Mouse (Mus musculus): Measurements from ENCODE around the gene Tcte3. TPM values are rescaled to one million over a fixed set of nuclear protein-coding genes. Genes with fewer than 3 reads are reported as not detected.
"Not testable (repeated sequence)": the region's sequence is repeated elsewhere in the genome, so short reads cannot be mapped to it uniquely, and the experiment has no call there.

Tcte3 gene
- 5.4 and 5.6 TPM in 2 replicates for polyA plus RNA-seq (2011; ENCODE audit: insufficient read depth, insufficient read length, low read depth, missing spikeins)

DNA sequence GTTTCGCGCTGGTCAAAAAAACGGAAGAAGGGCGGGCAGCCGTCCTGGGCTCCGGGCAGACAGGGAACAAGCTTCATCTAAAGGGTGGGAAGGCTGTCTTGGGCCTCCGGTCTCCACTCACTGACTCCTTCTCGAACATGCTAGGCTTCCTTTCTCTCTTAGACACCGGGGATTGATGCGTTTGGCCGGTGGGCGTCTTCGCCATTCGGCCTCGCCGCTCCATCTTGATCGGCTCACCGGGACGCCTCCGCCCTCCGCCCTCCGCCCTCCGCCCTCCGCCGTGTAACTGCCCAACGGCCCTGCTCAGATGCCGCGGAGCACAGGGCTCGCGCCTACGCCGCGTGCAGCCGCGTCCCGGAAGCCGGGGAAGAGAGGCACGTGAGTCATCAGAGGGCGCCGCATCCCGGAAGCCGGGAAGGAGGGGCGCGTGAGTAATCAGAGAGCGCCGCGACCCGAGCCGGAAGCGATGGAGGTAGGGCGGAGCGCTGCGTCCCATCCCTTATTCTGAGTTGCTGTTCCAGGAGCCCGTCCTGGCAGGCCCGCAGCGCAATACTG lies at the start of gene Tcte3, which contains the start of the genes Ermard and Gm3448:
Tcte3 (minus strand) TSS at position 314 of the 555 bp plus-strand sequence.
Ermard (plus strand) TSS at position 34 of the 555 bp plus-strand sequence.
Gm3448 (minus strand) TSS at position 363 of the 555 bp plus-strand sequence.
- not testable (repeated sequence) for H3K4me1 ChIP-seq (ENCODE audit: control insufficient read depth, insufficient read depth, low read length); H3K9ac ChIP-seq (ENCODE audit: low read depth, poor library complexity, severe bottlenecking); H3K27me3 ChIP-seq (ENCODE audit: control insufficient read depth, insufficient read depth, low read length, poor library complexity, severe bottlenecking); H3K9me3 ChIP-seq (replicated peaks; ENCODE audit: control insufficient read depth, insufficient read depth, low read length, poor library complexity, severe bottlenecking); H3K36me3 ChIP-seq (ENCODE audit: control insufficient read depth, insufficient read depth, low read length, poor library complexity, severe bottlenecking); H3K4me3 ChIP-seq (ENCODE audit: low read depth, low read length); H3K27ac ChIP-seq (ENCODE audit: insufficient read depth, low read length)

DNA sequence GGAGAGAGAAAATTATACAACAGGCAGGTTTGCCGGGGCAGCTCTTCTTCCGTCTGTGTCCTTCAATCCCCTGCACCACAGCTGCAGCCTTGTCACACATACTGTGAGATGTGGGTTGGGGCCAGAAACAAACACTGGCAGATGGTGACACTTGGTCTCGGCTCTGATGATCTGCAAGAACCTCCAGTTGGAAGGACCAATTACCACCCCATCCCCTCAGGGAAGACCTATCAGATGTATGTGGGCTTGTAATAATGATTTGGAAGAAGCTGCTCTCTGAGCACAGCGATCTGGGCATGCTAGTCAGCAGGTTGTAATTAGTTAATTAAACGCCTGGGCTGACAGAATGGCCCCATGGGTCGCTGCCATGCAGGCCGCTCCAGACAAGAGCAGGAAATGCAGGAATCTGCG lies 47.3 kb upstream of the Tcte3 start:
- Histone ChIP-seq H3K36me3 (ENCODE audit: control insufficient read depth, insufficient read depth, low read length, poor library complexity, severe bottlenecking) (no peaks in the 10 kb centered on the region), H3K4me3 (ENCODE audit: low read depth, low read length) (no peak overlapping the region), H3K9ac (ENCODE audit: low read depth, poor library complexity, severe bottlenecking) (no peak overlapping the region), H3K9me3 (replicated peaks; ENCODE audit: control insufficient read depth, insufficient read depth, low read length, poor library complexity, severe bottlenecking) (no peaks in the 10 kb centered on the region), H3K27ac (ENCODE audit: insufficient read depth, low read length) (no peak overlapping the region), H3K27me3 (ENCODE audit: control insufficient read depth, insufficient read depth, low read length, poor library complexity, severe bottlenecking) (no peaks in the 10 kb centered on the region), H3K4me1 (ENCODE audit: control insufficient read depth, insufficient read depth, low read length) (no peaks in the 10 kb centered on the region)
- TF ChIP-seq EP300 (IDR thresholded peaks at IDR 0.05; ENCODE audit: insufficient read depth, low read depth, low read length) (no peak), POLR2A (IDR thresholded peaks at IDR 0.05; ENCODE audit: insufficient read depth, low read length) (no peak), CTCF (IDR thresholded peaks at IDR 0.05; ENCODE audit: low read depth, low read length) (no peak)

DNA sequence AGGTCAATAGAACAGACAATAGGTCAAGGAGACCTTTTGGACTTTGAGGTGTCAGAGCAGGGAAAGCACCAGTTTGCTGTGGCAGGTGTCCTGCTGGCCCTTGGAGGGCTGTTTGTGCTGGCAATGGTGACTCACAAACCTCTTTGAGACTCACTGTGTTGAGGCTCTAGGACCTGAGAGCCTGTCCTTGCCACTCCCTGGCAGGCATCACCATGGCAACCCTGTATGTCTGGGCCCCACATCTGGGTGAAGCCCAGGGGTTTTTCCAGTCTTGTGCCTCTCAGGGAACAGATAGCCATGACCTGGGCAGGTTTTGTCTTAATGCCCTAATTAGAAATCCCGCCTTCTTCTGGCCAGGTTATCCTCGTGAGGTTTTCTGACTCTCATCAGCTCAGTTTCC lies 46.9 kb upstream of the Tcte3 start:
- H3K36me3 ChIP-seq (ENCODE audit: control insufficient read depth, insufficient read depth, low read length, poor library complexity, severe bottlenecking): no peaks in the 10 kb centered on the region
- no peaks in the 10 kb centered on the region for H3K9me3 ChIP-seq (replicated peaks; ENCODE audit: control insufficient read depth, insufficient read depth, low read length, poor library complexity, severe bottlenecking)
- no peaks in the 10 kb centered on the region for H3K27me3 ChIP-seq (ENCODE audit: control insufficient read depth, insufficient read depth, low read length, poor library complexity, severe bottlenecking)
- no peaks in the 10 kb centered on the region for H3K4me1 ChIP-seq (ENCODE audit: control insufficient read depth, insufficient read depth, low read length)
- H3K27ac ChIP-seq (ENCODE audit: insufficient read depth, low read length): no peak overlapping the region
- TF ChIP-seq CTCF (IDR thresholded peaks at IDR 0.05; ENCODE audit: low read depth, low read length): no peak
- no peak for TF ChIP-seq EP300 (IDR thresholded peaks at IDR 0.05; ENCODE audit: insufficient read depth, low read depth, low read length)
- no peak for TF ChIP-seq POLR2A (IDR thresholded peaks at IDR 0.05; ENCODE audit: insufficient read depth, low read length)
- no peak overlapping the region for H3K9ac ChIP-seq (ENCODE audit: low read depth, poor library complexity, severe bottlenecking)
- H3K4me3 ChIP-seq (ENCODE audit: low read depth, low read length): no peak overlapping the region

DNA sequence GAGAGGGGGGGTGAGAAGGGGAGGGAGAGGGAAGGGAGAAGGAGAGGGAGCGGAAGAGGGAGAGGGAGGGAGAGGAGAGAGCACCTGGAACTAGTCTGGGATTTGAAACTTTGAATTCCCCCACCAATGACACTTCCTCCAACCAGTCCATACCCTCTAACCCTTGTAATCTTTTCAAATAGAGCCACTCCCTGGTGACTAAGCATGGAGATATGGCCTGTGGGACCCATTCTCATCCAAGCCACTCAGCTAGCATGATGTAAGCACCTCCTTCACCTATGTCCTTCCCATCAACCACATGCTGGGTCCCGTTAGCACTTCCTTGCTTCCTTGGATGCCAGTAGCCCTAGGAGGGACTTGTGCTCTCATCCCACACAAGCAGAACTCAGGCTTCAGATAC lies 43.7 kb upstream of the Tcte3 start:
- Histone ChIP-seq H3K4me1 (ENCODE audit: control insufficient read depth, insufficient read depth, low read length) (no peaks in the 10 kb centered on the region), H3K9ac (ENCODE audit: low read depth, poor library complexity, severe bottlenecking) (no peak overlapping the region), H3K27ac (ENCODE audit: insufficient read depth, low read length) (no peak overlapping the region), H3K9me3 (replicated peaks; ENCODE audit: control insufficient read depth, insufficient read depth, low read length, poor library complexity, severe bottlenecking) (no peaks in the 10 kb centered on the region), H3K4me3 (ENCODE audit: low read depth, low read length) (no peak overlapping the region), H3K36me3 (ENCODE audit: control insufficient read depth, insufficient read depth, low read length, poor library complexity, severe bottlenecking) (no peaks in the 10 kb centered on the region), H3K27me3 (ENCODE audit: control insufficient read depth, insufficient read depth, low read length, poor library complexity, severe bottlenecking) (no peaks in the 10 kb centered on the region)
- TF ChIP-seq EP300 (IDR thresholded peaks at IDR 0.05; ENCODE audit: insufficient read depth, low read depth, low read length) (no peak), POLR2A (IDR thresholded peaks at IDR 0.05; ENCODE audit: insufficient read depth, low read length) (no peak)

DNA sequence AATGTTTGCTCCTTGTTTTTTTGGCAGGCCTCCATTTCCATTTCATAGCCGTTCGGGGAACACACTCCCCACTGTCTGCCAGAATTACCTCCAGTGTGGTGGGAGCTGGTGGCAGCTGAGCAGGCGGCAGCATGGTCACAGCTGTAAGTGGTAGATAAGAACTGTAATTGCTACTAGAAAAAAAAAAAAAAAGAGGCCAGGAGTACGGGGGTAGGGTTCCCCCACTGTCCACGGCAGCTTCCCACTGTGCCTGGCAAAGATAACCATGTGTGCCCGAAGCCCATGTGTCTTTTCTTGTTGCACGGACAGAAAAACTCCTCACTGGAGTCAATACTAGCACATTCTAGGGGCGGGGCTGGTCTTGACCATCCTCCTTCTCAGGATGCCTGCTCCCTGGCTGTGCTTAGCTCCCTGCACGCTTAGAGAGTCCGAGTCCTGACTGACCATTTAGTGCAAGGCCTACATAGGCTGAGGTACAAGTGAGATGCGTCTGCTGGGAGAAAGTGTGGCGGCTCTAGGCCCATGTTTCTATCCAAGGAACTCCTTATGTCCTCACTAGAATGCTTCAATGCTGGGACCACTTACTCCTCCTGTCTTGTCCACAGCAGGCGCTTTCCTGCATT lies 43.0 kb upstream of the Tcte3 start:
- Histone ChIP-seq H3K4me1 (ENCODE audit: control insufficient read depth, insufficient read depth, low read length) (no peaks in the 10 kb centered on the region), H3K27ac (ENCODE audit: insufficient read depth, low read length) (no peak overlapping the region)
- TF ChIP-seq EP300 (IDR thresholded peaks at IDR 0.05; ENCODE audit: insufficient read depth, low read depth, low read length) (no peak), CTCF (IDR thresholded peaks at IDR 0.05; ENCODE audit: low read depth, low read length) (no peak), POLR2A (IDR thresholded peaks at IDR 0.05; ENCODE audit: insufficient read depth, low read length) (no peak)

DNA sequence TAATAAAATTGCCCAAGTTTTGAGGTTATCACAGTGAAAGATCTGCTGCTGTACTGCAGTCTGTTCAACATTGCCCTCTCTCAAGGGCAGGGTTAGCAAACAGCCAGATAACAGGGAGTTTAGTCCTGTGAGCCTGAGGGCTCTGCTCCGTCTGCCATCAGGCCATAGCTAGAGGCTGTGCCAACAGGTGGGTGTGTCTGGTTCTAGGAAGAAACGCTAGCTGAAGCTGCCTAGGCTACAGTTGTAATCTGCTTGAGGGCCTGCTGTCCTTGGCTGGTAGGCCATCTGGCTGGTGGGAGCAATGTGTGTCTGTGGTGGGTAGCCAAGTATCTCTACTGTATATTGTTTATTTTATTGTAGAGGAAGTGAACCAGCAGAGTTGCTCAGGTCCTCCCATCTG lies 36.2 kb upstream of the Tcte3 start:
- Histone ChIP-seq H3K4me1 (ENCODE audit: control insufficient read depth, insufficient read depth, low read length) (no peaks in the 10 kb centered on the region), H3K27ac (ENCODE audit: insufficient read depth, low read length) (no peak overlapping the region), H3K9ac (ENCODE audit: low read depth, poor library complexity, severe bottlenecking) (no peak overlapping the region), H3K4me3 (ENCODE audit: low read depth, low read length) (no peak overlapping the region), H3K27me3 (ENCODE audit: control insufficient read depth, insufficient read depth, low read length, poor library complexity, severe bottlenecking) (no peaks in the 10 kb centered on the region), H3K9me3 (replicated peaks; ENCODE audit: control insufficient read depth, insufficient read depth, low read length, poor library complexity, severe bottlenecking) (no peaks in the 10 kb centered on the region), H3K36me3 (ENCODE audit: control insufficient read depth, insufficient read depth, low read length, poor library complexity, severe bottlenecking) (no peaks in the 10 kb centered on the region)
- no peak for TF ChIP-seq CTCF (IDR thresholded peaks at IDR 0.05; ENCODE audit: low read depth, low read length)
- no peak for TF ChIP-seq EP300 (IDR thresholded peaks at IDR 0.05; ENCODE audit: insufficient read depth, low read depth, low read length)
- TF ChIP-seq POLR2A (IDR thresholded peaks at IDR 0.05; ENCODE audit: insufficient read depth, low read length): no peak

More for the DNA sequence above, 43.0 kb upstream of the Tcte3 start:
- Histone ChIP-seq H3K4me3 (ENCODE audit: low read depth, low read length) (no peak overlapping the region), H3K36me3 (ENCODE audit: control insufficient read depth, insufficient read depth, low read length, poor library complexity, severe bottlenecking) (no peaks in the 10 kb centered on the region), H3K9me3 (replicated peaks; ENCODE audit: control insufficient read depth, insufficient read depth, low read length, poor library complexity, severe bottlenecking) (no peaks in the 10 kb centered on the region), H3K27me3 (ENCODE audit: control insufficient read depth, insufficient read depth, low read length, poor library complexity, severe bottlenecking) (no peaks in the 10 kb centered on the region), H3K9ac (ENCODE audit: low read depth, poor library complexity, severe bottlenecking) (no peak overlapping the region)

All from ES-Bruce4 (cell line).